Mouse (Mus musculus) kidney, adult 2 months (tissue): Measurements from ENCODE around the gene Ndufs7.

Experiments used
- CTCF ChIP-seq: fragments of 200-500 bp; conservative IDR thresholded peaks from 2 replicates; pipeline ENCODE4 v1.5.1; 2011; ENCODE audit warnings: low read depth, mild to moderate bottlenecking, control low read depth, low read length, moderate library complexity, mixed read lengths; ENCODE audit not compliant: insufficient read depth, insufficient read length
- POLR2A ChIP-seq: fragments of 200-500 bp; IDR thresholded peaks from one replicate; pipeline ENCODE4 v1.6.1; 2011; ENCODE audit warnings: low read depth, low read length, control low read depth

DNA sequence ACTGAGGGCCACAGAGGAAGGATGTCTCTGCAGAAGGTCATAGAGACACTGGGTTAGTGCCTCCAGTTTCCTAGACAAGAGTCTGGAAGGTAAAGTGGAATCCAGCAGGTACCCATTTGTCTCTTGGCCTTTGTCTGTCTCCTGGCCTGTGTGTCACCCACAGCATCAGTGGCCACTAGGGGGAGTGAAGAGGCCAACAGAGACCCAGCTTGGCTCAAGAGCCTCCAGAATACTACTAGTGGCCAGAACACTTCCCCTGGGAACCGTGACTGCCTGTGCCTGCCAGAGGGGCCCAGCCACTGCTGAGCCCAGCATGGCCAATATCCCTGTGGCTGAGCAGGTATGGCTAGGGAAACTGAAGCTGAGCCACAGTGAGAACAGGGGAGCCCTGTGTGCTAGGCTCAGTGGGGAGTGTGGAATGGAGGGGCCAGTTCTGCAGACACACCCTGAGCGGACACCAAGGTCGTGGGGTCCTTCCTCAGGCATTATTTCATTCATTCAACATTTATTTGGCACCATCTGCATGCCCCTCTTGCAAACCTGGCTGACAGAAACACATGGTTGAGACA is 49.4 kb upstream of the Ndufs7 start:
- TF ChIP-seq POLR2A (no peak), CTCF (peak; percentile 91)
